Mouse (Mus musculus): ENCODE data around the gene Plb1.

GRCm38 (mm10) chr5:32211011-32211410, 21.5 kb upstream of the Plb1 start:
- TF ChIP-seq CEBPB (IDR thresholded peaks at IDR 0.05; ENCODE audit: insufficient read depth, poor library complexity, severe bottlenecking), result no peak
- TF ChIP-seq TCF12 (IDR thresholded peaks at IDR 0.05; ENCODE audit: insufficient read depth, poor library complexity, severe bottlenecking), result no peak

All from myocyte (in vitro differentiated cells).